ENCODE assay signal across 8 mouse cellular contexts in genomic region chr17:32351269-32351668, GRCm38 (mm10). TPM values are rescaled to one million over a fixed set of nuclear protein-coding genes. Genes with fewer than 3 reads are reported as not detected.
A peak's percentile ranks its signal among the peaks of the same experiment; 100 is the strongest.
DNase-seq lines count a peak whose midpoint lies in the region; ATAC-seq lines count a peak whose summit lies in the region.

No protein-coding gene starts in this region.

- DNase-seq in lung, postnatal 36 days = no peak
- no peak for DNase-seq in intestine, embryonic 14.5 days (ENCODE audit: low spot score)
- no peak for DNase-seq in left cerebral cortex, adult 9 months (ENCODE audit: low spot score in 2 of 2)
- no peak for DNase-seq in cerebellum, postnatal 10 days
- no peak for DNase-seq in layer of hippocampus, postnatal 25 days (ENCODE audit: extremely low spot score in 1 of 2, low spot score in 1 of 2)

- H3K9me3 ChIP-seq in lung, embryonic 15.5 days = no peaks in the 10 kb centered on the region
- H3K9me3 ChIP-seq in forebrain, embryonic 13.5 days (replicated peaks) = no peaks in the 10 kb centered on the region
- H3K9me3 ChIP-seq in intestine, embryonic 14.5 days (ENCODE audit: control insufficient read depth, low read length) = no peaks in the 10 kb centered on the region
- no peaks in the 10 kb centered on the region for H3K9me3 ChIP-seq in neural tube, embryonic 12.5 days

- H3K27ac ChIP-seq in lung, embryonic 15.5 days = no peak overlapping the region
- H3K27ac ChIP-seq in forebrain, embryonic 13.5 days = no peak overlapping the region
- H3K27ac ChIP-seq in intestine, embryonic 14.5 days (ENCODE audit: low read depth) = no peak overlapping the region
- H3K27ac ChIP-seq in neural tube, embryonic 12.5 days = no peak overlapping the region

- peak overlapping the region; percentile 87 for H3K4me2 ChIP-seq in lung, embryonic 15.5 days
- H3K4me2 ChIP-seq in forebrain, embryonic 13.5 days = peak overlapping the region; percentile 81
- H3K4me2 ChIP-seq in intestine, embryonic 14.5 days (ENCODE audit: low read length) = peak overlapping the region; percentile 63
- peak overlapping the region; percentile 82 for H3K4me2 ChIP-seq in neural tube, embryonic 12.5 days (replicated peaks)

- no peaks in the 10 kb centered on the region for H3K27me3 ChIP-seq in lung, embryonic 15.5 days
- H3K27me3 ChIP-seq in forebrain, embryonic 13.5 days = no peaks in the 10 kb centered on the region
- H3K27me3 ChIP-seq in intestine, embryonic 14.5 days (replicated peaks; ENCODE audit: control insufficient read depth, insufficient read depth, low read length) = no peaks in the 10 kb centered on the region
- no peaks in the 10 kb centered on the region for H3K27me3 ChIP-seq in neural tube, embryonic 12.5 days (replicated peaks)

- WGBS in lung, embryonic 15.5 days = 65% methylated on average over 3 of the region's 3 CpGs
- WGBS in forebrain, embryonic 13.5 days = 68% methylated on average over 3 of the region's 3 CpGs
- WGBS in intestine, embryonic 14.5 days = 79% methylated on average over 3 of the region's 3 CpGs
- WGBS in neural tube, embryonic 12.5 days = 74% methylated on average over 3 of the region's 3 CpGs

- H3K9ac ChIP-seq in lung, embryonic 15.5 days = no peak overlapping the region
- H3K9ac ChIP-seq in forebrain, embryonic 13.5 days = no peak overlapping the region
- no peak overlapping the region for H3K9ac ChIP-seq in intestine, embryonic 14.5 days (ENCODE audit: low read length)
- H3K9ac ChIP-seq in neural tube, embryonic 12.5 days = no peak overlapping the region

- H3K36me3 ChIP-seq in lung, embryonic 15.5 days = peaks cover 25% of the 10 kb centered on the region
- H3K36me3 ChIP-seq in forebrain, embryonic 13.5 days (ENCODE audit: poor library complexity, severe bottlenecking) = peaks cover 29% of the 10 kb centered on the region
- peaks cover 33% of the 10 kb centered on the region for H3K36me3 ChIP-seq in intestine, embryonic 14.5 days (ENCODE audit: control insufficient read depth, insufficient read depth, low read length)
- H3K36me3 ChIP-seq in neural tube, embryonic 12.5 days = peaks cover 32% of the 10 kb centered on the region

- no peak for ATAC-seq in lung, embryonic 15.5 days (ENCODE audit: borderline replicate concordance, extremely low read depth, low FRiP score, low TSS enrichment)
- no peak for ATAC-seq in forebrain, embryonic 13.5 days
- no peak for ATAC-seq in intestine, embryonic 14.5 days (replicated peaks; ENCODE audit: low FRiP score, low TSS enrichment, low read depth)
- ATAC-seq in neural tube, embryonic 12.5 days (ENCODE audit: low FRiP score, low read depth) = no peak

- peaks cover 22% of the 10 kb centered on the region for H3K4me1 ChIP-seq in lung, embryonic 15.5 days
- H3K4me1 ChIP-seq in forebrain, embryonic 13.5 days = peaks cover 36% of the 10 kb centered on the region
- H3K4me1 ChIP-seq in intestine, embryonic 14.5 days (replicated peaks; ENCODE audit: control insufficient read depth, insufficient read depth, low read length) = peaks cover 10% of the 10 kb centered on the region
- peaks cover 17% of the 10 kb centered on the region for H3K4me1 ChIP-seq in neural tube, embryonic 12.5 days

- peak overlapping the region; percentile 96 for H3K4me3 ChIP-seq in lung, embryonic 15.5 days
- peak overlapping the region; percentile 84; the same call in 1 of the 2 replicates for H3K4me3 ChIP-seq in forebrain, embryonic 13.5 days
- peak overlapping the region; percentile 96 for H3K4me3 ChIP-seq in intestine, embryonic 14.5 days (ENCODE audit: low read depth, low read length)
- H3K4me3 ChIP-seq in neural tube, embryonic 12.5 days = no peak overlapping the region

RNA-seq across cellular contexts. Expression of gene Akap8l, which starts 0.9 kb away (rescaled TPM):
- polyA plus RNA-seq in lung, embryonic 15.5 days (2015; fragmentation: Nextera tagmentation; extraction: Ambion mirVana) = 85.0 and 104 TPM in 2 replicates
- polyA plus RNA-seq in forebrain, embryonic 13.5 days (2015; fragmentation: Nextera tagmentation; extraction: Ambion mirVana) = 113 and 119 TPM in 2 replicates
- polyA plus RNA-seq in intestine, embryonic 14.5 days (2014; fragmentation: Nextera tagmentation; extraction: Ambion mirVana) = 64.4 and 79.0 TPM in 2 replicates
- polyA plus RNA-seq in neural tube, embryonic 12.5 days (2016; fragmentation: Nextera tagmentation; extraction: Ambion mirVana) = 135 and 136 TPM in 2 replicates
- total RNA-seq in layer of hippocampus, postnatal 25 days (2021) = 100 to 1,000 TPM; 140 to 197 TPM

RNA-seq across cellular contexts. Expression of gene Akap8, which starts 30.2 kb away (rescaled TPM):
- polyA plus RNA-seq in lung, embryonic 15.5 days (2015; fragmentation: Nextera tagmentation; extraction: Ambion mirVana) = 87.1 and 101 TPM in 2 replicates
- 112 and 114 TPM in 2 replicates for polyA plus RNA-seq in forebrain, embryonic 13.5 days (2015; fragmentation: Nextera tagmentation; extraction: Ambion mirVana)
- 51.8 and 57.2 TPM in 2 replicates for polyA plus RNA-seq in intestine, embryonic 14.5 days (2014; fragmentation: Nextera tagmentation; extraction: Ambion mirVana)
- polyA plus RNA-seq in neural tube, embryonic 12.5 days (2016; fragmentation: Nextera tagmentation; extraction: Ambion mirVana) = 124 and 126 TPM in 2 replicates
- 10 to 100 TPM; 68.1 to 92.0 TPM for total RNA-seq in layer of hippocampus, postnatal 25 days (2021)

RNA-seq across cellular contexts. Expression of gene Wiz, which starts 38.0 kb away (rescaled TPM):
- 24.9 and 26.9 TPM in 2 replicates for polyA plus RNA-seq in lung, embryonic 15.5 days (2015; fragmentation: Nextera tagmentation; extraction: Ambion mirVana)
- polyA plus RNA-seq in forebrain, embryonic 13.5 days (2015; fragmentation: Nextera tagmentation; extraction: Ambion mirVana) = 26.6 and 27.7 TPM in 2 replicates
- polyA plus RNA-seq in intestine, embryonic 14.5 days (2014; fragmentation: Nextera tagmentation; extraction: Ambion mirVana) = 30.8 and 32.3 TPM in 2 replicates
- polyA plus RNA-seq in neural tube, embryonic 12.5 days (2016; fragmentation: Nextera tagmentation; extraction: Ambion mirVana) = 41.4 and 50.5 TPM in 2 replicates
- total RNA-seq in layer of hippocampus, postnatal 25 days (2021) = 10 to 100 TPM; 48.3 to 57.7 TPM

RNA-seq across cellular contexts. Expression of gene Rasal3, which starts 52.1 kb away (rescaled TPM):
- polyA plus RNA-seq in lung, embryonic 15.5 days (2015; fragmentation: Nextera tagmentation; extraction: Ambion mirVana) = 1.7 and 5.5 TPM in 2 replicates
- 0.26 and 0.32 TPM in 2 replicates for polyA plus RNA-seq in forebrain, embryonic 13.5 days (2015; fragmentation: Nextera tagmentation; extraction: Ambion mirVana)
- polyA plus RNA-seq in intestine, embryonic 14.5 days (2014; fragmentation: Nextera tagmentation; extraction: Ambion mirVana) = 2.1 and 2.2 TPM in 2 replicates
- 0.66 and 1.7 TPM in 2 replicates for polyA plus RNA-seq in neural tube, embryonic 12.5 days (2016; fragmentation: Nextera tagmentation; extraction: Ambion mirVana)
- 1 to 10 TPM; 2.9 to 3.4 TPM for total RNA-seq in layer of hippocampus, postnatal 25 days (2021)
